Mouse (Mus musculus): ENCODE measurements around the gene Stxbp1.

DNA sequence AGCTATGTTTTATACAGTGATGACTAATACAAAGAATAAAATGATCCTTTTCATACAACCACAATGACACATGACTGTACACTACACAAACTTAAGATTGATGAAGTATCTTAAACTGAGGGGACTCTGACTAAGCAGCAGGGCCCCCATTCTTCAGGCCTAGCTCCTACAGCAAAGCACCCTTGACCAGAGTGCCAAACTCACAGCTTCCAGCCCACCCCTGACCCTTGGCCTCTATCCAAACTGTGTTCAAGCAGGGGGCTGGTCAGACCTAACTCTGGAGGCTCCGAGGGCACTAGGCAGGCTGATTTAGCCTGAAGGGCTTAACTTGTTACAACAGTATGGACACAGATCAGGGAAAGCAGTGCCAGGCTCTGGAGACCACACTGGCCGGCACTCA, 58.5 kb downstream of the Stxbp1 start:
- no peak for TF ChIP-seq GATA1 (IDR thresholded peaks at IDR 0.05; ENCODE audit: borderline replicate concordance, low read length)
- no peak for TF ChIP-seq FLI1 (IDR thresholded peaks at IDR 0.05; ENCODE audit: low read length)

All from megakaryocyte, embryonic 14.5 days (primary cell).